Mouse (Mus musculus): ENCODE results near the gene Pias4. TPM values are rescaled to one million over a fixed set of nuclear protein-coding genes. Genes with fewer than 3 reads are reported as not detected.
"Not testable (repeated sequence)": the region's sequence is repeated elsewhere in the genome, so short reads cannot be mapped to it uniquely, and the experiment has no call there.

Gene Pias4
- total RNA-seq, 2 experiments from 2014 or later: 34.0 to 34.4 TPM

- peak in 1 of 2 experiments; percentile 71 for DNase-seq (ENCODE audit: low spot score in 2 of 2)
Observed at GRCm38 (mm10) chr10:81173132-81173531, 5.4 kb upstream of the Pias4 start.

GRCm38 (mm10) chr10:81169411-81169900 lies 1.7 kb upstream of the Pias4 start:
- not testable (repeated sequence) for DNase-seq (ENCODE audit: low spot score in 2 of 2)

- DNase-seq (ENCODE audit: low spot score in 2 of 2): peak in 1 of 2 experiments; percentile 76
Observed at GRCm38 (mm10) chr10:81168521-81169244, 960 bp upstream of the Pias4 start.

- DNase-seq (ENCODE audit: low spot score in 2 of 2): no peak
Observed at GRCm38 (mm10) chr10:81168087-81168431, 336 bp upstream of the Pias4 start.

- no peak for DNase-seq (ENCODE audit: low spot score in 2 of 2)
Observed at GRCm38 (mm10) chr10:81165118-81165517, 2.6 kb downstream of the Pias4 start.

GRCm38 (mm10) chr10:81162318-81162652 lies 5.4 kb downstream of the Pias4 start:
- no peak for DNase-seq (ENCODE audit: low spot score in 2 of 2)

- DNase-seq (ENCODE audit: low spot score in 2 of 2): no peak
Observed at GRCm38 (mm10) chr10:81161602-81162317, 6.0 kb downstream of the Pias4 start.

- no peak for DNase-seq (ENCODE audit: low spot score in 2 of 2)
Observed at GRCm38 (mm10) chr10:81154736-81155135, 13.0 kb downstream of the Pias4 start.

- DNase-seq (ENCODE audit: low spot score in 2 of 2): no peak
Observed at GRCm38 (mm10) chr10:81154313-81154712, 13.4 kb downstream of the Pias4 start.

GRCm38 (mm10) chr10:81152609-81153008 lies 15.1 kb downstream of the Pias4 start:
- DNase-seq (ENCODE audit: low spot score in 2 of 2): no peak

GRCm38 (mm10) chr10:81151261-81151660 lies 16.5 kb downstream of the Pias4 start:
- no peak for DNase-seq (ENCODE audit: low spot score in 2 of 2)

- DNase-seq (ENCODE audit: low spot score in 2 of 2): no peak
Observed at GRCm38 (mm10) chr10:81146296-81146695, 21.4 kb downstream of the Pias4 start.

GRCm38 (mm10) chr10:81145778-81146177 lies 21.9 kb downstream of the Pias4 start:
- DNase-seq (ENCODE audit: low spot score in 2 of 2): no peak

GRCm38 (mm10) chr10:81145307-81145706 lies 22.4 kb downstream of the Pias4 start:
- DNase-seq (ENCODE audit: low spot score in 2 of 2): no peak

GRCm38 (mm10) chr10:81144667-81145066 lies 23.1 kb downstream of the Pias4 start:
- no peak for DNase-seq (ENCODE audit: low spot score in 2 of 2)

GRCm38 (mm10) chr10:81143845-81144437 lies 23.8 kb downstream of the Pias4 start:
- no peak for DNase-seq (ENCODE audit: low spot score in 2 of 2)

- DNase-seq (ENCODE audit: low spot score in 2 of 2): no peak
Observed at GRCm38 (mm10) chr10:81143157-81143633, 24.5 kb downstream of the Pias4 start.

- DNase-seq (ENCODE audit: low spot score in 2 of 2): no peak
Observed at GRCm38 (mm10) chr10:81142551-81142981, 25.2 kb downstream of the Pias4 start.

GRCm38 (mm10) chr10:81141455-81142210 lies 26.1 kb downstream of the Pias4 start:
- DNase-seq (ENCODE audit: low spot score in 2 of 2): no peak

GRCm38 (mm10) chr10:81140717-81141454 lies 26.8 kb downstream of the Pias4 start:
- DNase-seq (ENCODE audit: low spot score in 2 of 2): no peak

GRCm38 (mm10) chr10:81140005-81140404 lies 27.7 kb downstream of the Pias4 start:
- no peak for DNase-seq (ENCODE audit: low spot score in 2 of 2)

Data from adrenal gland, postnatal 4 days (tissue).